Mouse (Mus musculus) adrenal gland, postnatal 0 days (tissue): Measurements from ENCODE around the gene Arsk. TPM values are rescaled to one million over a fixed set of nuclear protein-coding genes. Genes with fewer than 3 reads are reported as not detected.

Source experiments
- polyA plus RNA-seq: library from polyadenylated mRNA; unstranded; fragments of >200 nt; fragmentation: Nextera tagmentation; extraction: Ambion mirVana; gene quantifications from 2 replicates; pipeline ENCODE4 v1.2.1, GENCODE M21; 2015

The Arsk gene
- polyA plus RNA-seq, result 8.9 and 9.0 TPM in 2 replicates

DNA sequence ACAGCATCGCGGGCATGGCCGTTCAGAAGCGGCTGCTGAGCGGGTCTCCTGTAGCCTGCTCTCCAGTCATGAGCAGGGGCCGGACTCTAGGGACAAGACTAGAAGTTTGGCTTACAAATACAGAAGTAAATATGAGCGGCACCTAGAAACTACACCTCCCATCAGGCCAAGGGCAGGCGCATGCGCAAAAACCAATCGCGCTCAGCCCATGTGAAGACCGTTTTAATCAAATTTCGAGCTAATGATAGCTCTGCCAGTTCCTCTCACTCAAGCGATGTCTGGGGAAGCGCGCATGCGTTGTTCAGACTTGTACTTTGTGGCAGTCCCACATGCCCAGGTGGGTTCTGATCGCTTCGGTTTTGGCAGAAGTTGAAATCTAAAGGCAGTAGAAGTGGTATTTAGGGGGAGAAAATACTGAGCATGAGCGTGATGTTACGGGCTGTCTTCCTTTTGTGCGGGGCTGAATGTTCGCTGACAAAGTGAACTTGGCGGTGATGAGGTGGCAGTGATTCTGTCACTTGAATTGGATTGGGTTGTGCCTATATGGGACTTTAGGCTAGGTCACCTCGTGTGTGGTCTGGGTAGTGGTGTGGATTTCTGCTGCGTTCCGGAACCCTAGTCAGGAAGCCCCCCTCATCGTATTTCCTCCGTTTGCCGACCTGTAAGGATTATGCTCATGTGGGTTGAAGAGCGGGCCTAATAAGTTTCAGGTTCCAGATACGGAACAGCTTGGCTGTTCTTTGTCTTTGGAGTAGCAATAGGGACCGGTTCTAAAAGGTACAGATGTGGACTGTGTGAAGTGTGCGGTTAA, at the start of gene Arsk, which contains the start of gene Ttc37:
TSS of gene Arsk (minus strand) at position 168 of the 811 bp plus-strand sequence.
TSS of gene Ttc37 (plus strand) at position 242 of the 811 bp plus-strand sequence.

DNA sequence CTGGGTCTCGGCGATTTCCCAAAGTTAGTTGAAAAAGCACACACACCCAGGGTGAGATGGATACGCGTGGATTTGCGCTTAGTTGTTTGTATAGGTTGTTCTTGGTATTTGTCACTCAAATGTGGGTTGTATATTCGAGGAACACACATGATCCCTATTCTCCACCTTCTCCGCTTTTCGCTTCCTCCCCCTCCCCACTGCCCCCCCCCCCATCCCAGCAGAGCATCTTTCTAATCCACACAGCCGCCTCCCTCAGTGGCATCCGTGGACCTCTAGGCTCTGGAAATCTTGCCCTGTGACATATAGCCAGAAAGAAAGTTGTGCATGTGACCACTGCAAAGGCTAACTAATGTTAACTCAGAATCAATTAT, 41.6 kb downstream of the Arsk start, which contains the start of gene Gpr150:
TSS of gene Gpr150 (minus strand) at position 101 of the 371 bp plus-strand sequence.

DNA sequence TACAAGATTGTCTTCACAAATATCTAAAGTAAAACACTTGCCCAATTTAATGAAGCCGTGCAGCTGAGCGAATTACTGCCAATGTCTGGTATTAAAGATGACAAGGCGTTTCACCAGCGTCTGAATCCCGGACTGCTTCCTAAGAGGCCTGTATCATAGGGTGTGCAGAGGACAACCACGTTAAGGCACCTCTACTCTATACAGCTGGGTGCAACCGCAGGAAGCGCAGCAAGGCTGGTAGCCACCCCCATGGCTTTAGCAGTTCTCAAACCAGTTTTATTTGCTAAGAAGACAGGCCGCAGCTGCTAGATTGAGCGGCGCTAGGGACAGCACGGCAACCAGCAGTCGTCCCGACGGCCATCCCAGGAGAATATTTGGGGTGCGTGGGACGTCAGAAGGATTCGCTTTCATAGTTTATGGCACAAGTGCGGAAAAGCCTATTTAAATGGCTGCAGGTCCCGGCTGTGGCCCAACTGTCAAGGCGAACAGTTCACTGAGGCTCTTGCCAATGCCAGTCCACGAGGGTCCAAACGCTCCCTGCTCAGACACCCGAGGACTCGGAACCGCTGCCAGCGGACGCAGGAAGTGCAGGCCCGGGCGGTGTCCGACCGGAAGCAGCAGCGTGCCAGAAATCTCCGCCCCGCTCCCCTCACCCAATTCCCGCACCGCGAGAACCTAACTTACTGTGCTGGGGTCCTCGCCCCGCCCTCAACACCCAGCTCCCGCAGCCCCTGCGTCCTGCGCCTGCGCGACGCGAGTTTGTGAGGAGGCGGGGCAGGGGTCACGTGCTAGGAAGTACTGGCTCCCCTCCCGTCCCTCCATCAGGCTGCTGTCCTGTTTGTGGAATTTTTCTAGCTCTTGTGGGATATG, 80.3 kb downstream of the Arsk start, which contains the start of gene Rfesd:
TSS of gene Rfesd (minus strand) at position 746 of the 870 bp plus-strand sequence.

Other genes with a start within 250 kb of the Arsk start
- 11.1 and 11.5 TPM in 2 replicates for gene Rhobtb3, start 154.7 kb downstream of the Arsk start, polyA plus RNA-seq
- 0.50 and 0.88 TPM in 2 replicates for gene Spata9, start 131.5 kb downstream of the Arsk start, polyA plus RNA-seq
- gene Rfesd, start 79.9 kb downstream of the Arsk start, polyA plus RNA-seq, result 51.9 and 63.0 TPM in 2 replicates
- gene Gpr150, start 41.7 kb downstream of the Arsk start, polyA plus RNA-seq, result 0.36 and 0.90 TPM in 2 replicates
- 5.7 and 6.7 TPM in 2 replicates for gene Ttc37, start 74 bp upstream of the Arsk start, polyA plus RNA-seq
- not detected in 2 replicates for gene Fam81b, start 206.4 kb upstream of the Arsk start, polyA plus RNA-seq